Mouse (Mus musculus) myocyte (in vitro differentiated cells): ENCODE measurements around the gene Trpc2. TPM values are rescaled to one million over a fixed set of nuclear protein-coding genes. Genes with fewer than 3 reads are reported as not detected.

Experiments used
- H3K27me3 ChIP-seq: one replicate; pipeline ENCODE4 v1.6.1; 2011; ENCODE audit not compliant: control insufficient read depth, insufficient read depth, insufficient read length
- H3K36me3 ChIP-seq: one replicate; pipeline ENCODE4 v1.6.1; 2011; ENCODE audit not compliant: control insufficient read depth, insufficient read depth
- H3K4me2 ChIP-seq: one replicate; pipeline ENCODE4 v1.6.1; 2011; ENCODE audit warnings: low read depth, control low read depth
- H3K4me3 ChIP-seq: one replicate; pipeline ENCODE4 v1.5.1; 2011; ENCODE audit warnings: mild to moderate bottlenecking, control low read depth, moderate library complexity
- H3K79me2 ChIP-seq: one replicate; pipeline ENCODE4 v1.6.1; 2011; ENCODE audit not compliant: control insufficient read depth, insufficient read depth
- H3ac ChIP-seq: one replicate; pipeline ENCODE4 v1.6.1; 2011; ENCODE audit not compliant: control insufficient read depth, insufficient read length
- CEBPB ChIP-seq: IDR thresholded peaks from 2 replicates; pipeline ENCODE4 v1.6.1; 2011; ENCODE audit warnings: mild to moderate bottlenecking, moderate library complexity; ENCODE audit not compliant: poor library complexity, insufficient read depth, severe bottlenecking
- E2F4 ChIP-seq: IDR thresholded peaks from one replicate; pipeline ENCODE4 v1.6.1; 2011; ENCODE audit warnings: mild to moderate bottlenecking, control low read depth, moderate library complexity; ENCODE audit not compliant: insufficient read depth
- MAX ChIP-seq: IDR thresholded peaks from one replicate; pipeline ENCODE4 v1.6.1; 2011; ENCODE audit warnings: low read depth, mild to moderate bottlenecking, control low read depth
- MYOD1 ChIP-seq, 3 experiments: IDR thresholded peaks; one replicate each; pipeline ENCODE4 v1.6.1; 2011; ENCODE audit warnings: control low read depth in 2 of 3, low read depth in 2 of 3, mild to moderate bottlenecking in 2 of 3, moderate library complexity in 1 of 3; ENCODE audit not compliant: insufficient read length in 2 of 3, control insufficient read depth in 1 of 3
- MYOG ChIP-seq, 3 experiments: IDR thresholded peaks; one replicate each; pipeline ENCODE4 v1.6.1; 2011; ENCODE audit warnings: control low read depth in 2 of 3, low read depth in 2 of 3, mild to moderate bottlenecking in 2 of 3; ENCODE audit not compliant: insufficient read length in 2 of 3, control insufficient read depth in 1 of 3, insufficient read depth in 1 of 3
- POLR2A ChIP-seq: IDR thresholded peaks from one replicate; pipeline ENCODE4 v1.6.1; 2011; ENCODE audit warnings: low read depth, mild to moderate bottlenecking, control low read depth, moderate library complexity; ENCODE audit not compliant: insufficient read length
- POLR2AphosphoS2 ChIP-seq: IDR thresholded peaks from one replicate; pipeline ENCODE4 v1.6.1; 2011; ENCODE audit warnings: low read depth, control low read depth; ENCODE audit not compliant: insufficient read length
- REST ChIP-seq: IDR thresholded peaks from one replicate; pipeline ENCODE4 v1.6.1; 2011; ENCODE audit warnings: mild to moderate bottlenecking, control low read depth, moderate library complexity; ENCODE audit not compliant: insufficient read depth, insufficient read length
- SRF ChIP-seq: IDR thresholded peaks from one replicate; pipeline ENCODE4 v1.6.1; 2011; ENCODE audit warnings: low read depth; ENCODE audit not compliant: control insufficient read depth, insufficient read length
- TCF12 ChIP-seq: IDR thresholded peaks from one replicate; pipeline ENCODE4 v1.6.1; 2011; ENCODE audit warnings: mild to moderate bottlenecking, control low read depth; ENCODE audit not compliant: poor library complexity, insufficient read depth, severe bottlenecking
- TCF3 ChIP-seq: IDR thresholded peaks from one replicate; pipeline ENCODE4 v1.6.1; 2011; ENCODE audit warnings: low read depth, control low read depth; ENCODE audit not compliant: insufficient read length
- USF1 ChIP-seq: IDR thresholded peaks from one replicate; pipeline ENCODE4 v1.6.1; 2011; ENCODE audit warnings: low read depth, mild to moderate bottlenecking, control low read depth, moderate library complexity
- polyA plus RNA-seq: library from polyadenylated mRNA; unstranded; fragments of >200 nt; fragmentation: generic; extraction: Trizol; gene quantifications from one replicate; pipeline ENCODE4 v1.2.1, GENCODE M21; 2012; ENCODE audit warnings: missing spikeins

Gene Trpc2
- polyA plus RNA-seq, 1 experiment = not detected

GRCm38 (mm10) chr7:102066363-102066762 lies 16.6 kb upstream of the Trpc2 start:
- Histone ChIP-seq H3K79me2 (peaks cover 44% of the 10 kb centered on the region), H3ac (no peak overlapping the region), H3K27me3 (no peaks in the 10 kb centered on the region), H3K4me2 (peak overlapping the region; percentile 84), H3K36me3 (peaks cover 3% of the 10 kb centered on the region), H3K4me3 (peak overlapping the region; percentile 81)
- no peak for TF ChIP-seq REST
- no peak for TF ChIP-seq POLR2A
- TF ChIP-seq USF1 = no peak
- TF ChIP-seq MYOG (IDR thresholded peaks at IDR 0.05; ENCODE audit: control insufficient read depth in 1 of 3, insufficient read depth in 1 of 3, insufficient read length in 2 of 3, low read depth in 2 of 3) = no peak
- TF ChIP-seq MAX = no peak
- TF ChIP-seq POLR2AphosphoS2 = no peak
- TF ChIP-seq SRF = no peak
- no peak for TF ChIP-seq CEBPB
- no peak for TF ChIP-seq MYOD1 (IDR thresholded peaks at IDR 0.05; ENCODE audit: control insufficient read depth in 1 of 3, insufficient read length in 2 of 3, low read depth in 2 of 3)
- no peak for TF ChIP-seq TCF12
- TF ChIP-seq TCF3 = no peak
- TF ChIP-seq E2F4 = no peak

- TF ChIP-seq MYOD1 (IDR thresholded peaks at IDR 0.05; ENCODE audit: control insufficient read depth in 1 of 3, insufficient read length in 2 of 3, low read depth in 2 of 3) (no peak), TCF3 (no peak), CEBPB (no peak), POLR2AphosphoS2 (no peak), SRF (no peak), TCF12 (no peak), USF1 (no peak), REST (no peak), MYOG (IDR thresholded peaks at IDR 0.05; ENCODE audit: control insufficient read depth in 1 of 3, insufficient read depth in 1 of 3, insufficient read length in 2 of 3, low read depth in 2 of 3) (no peak), MAX (no peak), POLR2A (no peak), E2F4 (no peak)
- H3ac ChIP-seq = no peak overlapping the region
- no peak overlapping the region for H3K4me3 ChIP-seq
- peaks cover 5% of the 10 kb centered on the region for H3K36me3 ChIP-seq
- no peaks in the 10 kb centered on the region for H3K27me3 ChIP-seq
- H3K79me2 ChIP-seq = no peaks in the 10 kb centered on the region
- no peak overlapping the region for H3K4me2 ChIP-seq
These were observed 6.1 kb upstream of the Trpc2 start for GRCm38 (mm10) chr7:102076714-102077296.

- Histone ChIP-seq H3K27me3 (no peaks in the 10 kb centered on the region), H3ac (no peak overlapping the region), H3K4me2 (no peak overlapping the region), H3K4me3 (no peak overlapping the region), H3K79me2 (no peaks in the 10 kb centered on the region), H3K36me3 (peaks cover 5% of the 10 kb centered on the region)
- TF ChIP-seq REST (no peak), CEBPB (no peak), SRF (no peak), MAX (no peak), POLR2AphosphoS2 (no peak), TCF3 (no peak), POLR2A (no peak), TCF12 (no peak), E2F4 (no peak)
These were observed 4.4 kb upstream of the Trpc2 start for GRCm38 (mm10) chr7:102078517-102078916.

GRCm38 (mm10) chr7:102080311-102080710 lies 2.6 kb upstream of the Trpc2 start:
- Histone ChIP-seq H3K27me3 (no peaks in the 10 kb centered on the region), H3K4me2 (no peak overlapping the region), H3K79me2 (no peaks in the 10 kb centered on the region), H3K4me3 (no peak overlapping the region), H3K36me3 (peaks cover 5% of the 10 kb centered on the region), H3ac (no peak overlapping the region)
- no peak for TF ChIP-seq MAX
- no peak for TF ChIP-seq MYOG (IDR thresholded peaks at IDR 0.05; ENCODE audit: control insufficient read depth in 1 of 3, insufficient read depth in 1 of 3, insufficient read length in 2 of 3, low read depth in 2 of 3)
- TF ChIP-seq TCF12 = no peak
- TF ChIP-seq USF1 = no peak
- TF ChIP-seq REST = no peak
- no peak for TF ChIP-seq TCF3
- TF ChIP-seq MYOD1 (IDR thresholded peaks at IDR 0.05; ENCODE audit: control insufficient read depth in 1 of 3, insufficient read length in 2 of 3, low read depth in 2 of 3) = no peak
- no peak for TF ChIP-seq E2F4
- TF ChIP-seq POLR2A = no peak
- TF ChIP-seq POLR2AphosphoS2 = no peak
- no peak for TF ChIP-seq SRF
- TF ChIP-seq CEBPB = no peak
